Mouse (Mus musculus) kidney, postnatal 25 days (tissue): ENCODE results near the gene Ankmy2.
"Not testable (repeated sequence)": the region's sequence is repeated elsewhere in the genome, so short reads cannot be mapped to it uniquely, and the experiment has no call there.

ENCODE experiments used
- DNase-seq, 2 experiments: peaks; one replicate each; pipeline ENCODE4 v3.0.0; 2021; ENCODE audit warnings: mixed read lengths in 2 of 2

Ankmy2 gene

DNA sequence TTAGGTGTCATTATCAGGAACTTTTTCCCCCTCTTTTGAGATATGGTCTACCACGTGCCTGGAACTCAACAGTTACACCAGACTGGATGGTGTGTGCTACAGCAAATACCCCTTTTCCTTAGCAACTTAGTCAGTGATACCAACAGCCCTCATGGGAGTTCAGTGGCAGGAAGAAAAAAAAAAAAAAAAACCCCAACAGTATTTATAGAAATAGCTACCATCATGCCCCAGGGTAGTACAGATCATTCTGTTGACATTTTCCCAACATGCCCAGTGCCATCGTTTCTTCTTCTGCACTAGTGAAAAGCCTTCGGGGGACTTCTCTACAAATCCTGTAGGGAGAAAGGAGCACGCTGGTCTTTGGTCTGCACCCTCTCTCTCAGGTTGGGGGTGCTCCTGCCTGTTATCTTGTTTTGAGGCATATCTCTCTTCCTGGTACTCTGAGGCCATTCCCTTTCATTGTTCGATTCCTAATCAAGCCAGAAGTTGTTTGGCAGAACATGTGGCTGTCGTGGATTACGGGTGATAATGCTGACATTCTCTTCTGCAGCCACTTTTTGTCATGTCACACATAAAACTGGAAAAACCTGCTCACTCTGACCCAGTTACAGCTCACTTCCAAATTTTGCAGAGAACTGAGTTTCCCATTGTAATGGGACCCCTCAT, 7.3 kb downstream of the Ankmy2 start:
- no peak for DNase-seq

DNA sequence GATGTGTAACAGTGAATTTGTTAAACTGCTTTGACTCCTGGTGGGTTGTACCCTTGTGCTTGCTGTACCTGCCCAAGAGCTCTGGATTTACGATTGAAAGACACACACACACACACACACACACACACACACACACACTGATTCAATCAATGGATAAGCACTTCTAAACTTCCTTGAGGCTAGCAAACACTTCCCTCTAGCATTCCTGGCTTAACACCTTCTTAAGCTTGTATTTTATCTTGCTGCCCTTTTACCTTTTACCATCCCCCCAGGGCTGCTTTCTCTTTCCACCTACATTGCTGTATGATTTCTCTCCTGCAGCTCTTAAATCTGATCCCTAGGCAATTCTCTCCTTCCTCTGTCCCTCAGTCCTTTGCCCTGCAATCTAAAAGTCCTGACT, 8.4 kb downstream of the Ankmy2 start:
- DNase-seq = no peak

DNA sequence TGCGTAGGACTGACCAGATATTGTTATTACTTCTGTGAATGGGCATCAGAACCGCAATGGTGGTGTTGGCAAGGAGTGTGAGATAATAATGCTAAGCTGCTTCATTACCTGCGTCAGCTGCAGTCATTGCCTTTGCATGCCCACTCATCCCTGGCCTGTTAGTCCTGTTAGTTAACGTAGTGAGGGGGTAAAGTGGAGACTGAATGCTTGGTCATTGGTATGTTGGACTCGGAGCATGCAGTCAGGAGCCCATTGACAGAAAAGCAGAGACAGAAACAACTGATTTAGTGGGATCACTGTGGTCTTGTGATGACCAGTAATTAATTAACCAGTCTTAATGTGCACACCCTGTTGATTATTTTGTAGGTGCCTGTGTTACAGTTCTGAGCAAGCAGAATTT, 20.3 kb downstream of the Ankmy2 start:
- DNase-seq = no peak

DNA sequence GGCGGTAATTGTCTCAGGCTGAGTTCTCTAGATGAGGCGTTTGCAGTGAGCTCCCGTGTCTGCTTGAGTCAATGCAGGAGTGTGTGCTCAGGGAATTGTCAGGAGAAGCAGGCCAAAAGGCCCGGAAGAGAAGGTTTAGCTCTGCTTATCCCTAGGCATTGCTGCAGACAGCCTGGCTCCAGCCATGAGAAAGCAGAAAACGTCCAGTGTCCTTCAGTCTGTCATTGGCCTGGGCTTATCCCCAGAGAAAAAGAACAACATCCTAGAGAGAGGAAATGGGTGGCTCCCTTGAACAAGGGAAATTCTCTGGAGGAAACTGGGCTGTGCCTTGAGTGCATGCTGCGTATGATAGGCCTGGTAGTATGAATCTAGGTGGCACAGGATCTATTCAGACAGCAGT, 25.7 kb downstream of the Ankmy2 start:
- DNase-seq = peak; percentile 23 to 46

DNA sequence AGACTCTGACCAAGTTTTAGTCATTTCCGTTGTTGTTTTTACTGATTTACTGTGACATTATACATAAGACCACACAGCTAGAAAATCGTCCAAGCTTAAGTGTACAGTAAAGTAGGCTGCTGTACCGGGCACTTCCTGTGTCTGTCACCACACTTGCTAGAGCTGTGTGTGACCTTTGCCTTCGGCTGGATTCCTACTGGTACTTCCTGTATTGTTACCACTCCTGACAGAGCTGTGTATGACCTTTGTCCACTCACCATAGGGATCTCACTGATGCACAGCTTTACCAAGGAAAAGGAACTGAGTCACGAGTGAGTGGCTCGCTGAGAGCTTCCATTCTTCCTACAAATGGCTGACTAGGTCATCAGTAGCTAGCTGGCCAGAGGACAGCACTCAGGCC, 30.2 kb downstream of the Ankmy2 start:
- no peak for DNase-seq

DNA sequence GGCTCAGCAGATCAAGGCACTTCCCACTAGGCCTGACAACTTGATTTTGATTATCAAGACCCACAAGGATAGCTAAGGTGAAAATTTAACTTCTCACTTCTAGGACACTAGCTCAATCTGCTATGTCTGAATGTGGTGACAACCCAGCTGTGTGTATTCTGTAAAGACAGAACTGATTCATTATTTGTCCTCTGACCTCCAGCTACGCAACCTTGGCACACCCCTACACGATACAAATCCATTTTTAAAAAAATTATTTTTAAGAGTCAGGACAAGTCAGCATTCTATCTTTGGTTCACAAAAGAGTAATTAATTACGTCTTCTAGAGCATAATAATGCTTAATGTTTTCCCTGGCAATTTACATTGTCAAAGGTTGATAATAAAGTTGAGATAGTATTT, 32.7 kb downstream of the Ankmy2 start:
- no peak for DNase-seq

DNA sequence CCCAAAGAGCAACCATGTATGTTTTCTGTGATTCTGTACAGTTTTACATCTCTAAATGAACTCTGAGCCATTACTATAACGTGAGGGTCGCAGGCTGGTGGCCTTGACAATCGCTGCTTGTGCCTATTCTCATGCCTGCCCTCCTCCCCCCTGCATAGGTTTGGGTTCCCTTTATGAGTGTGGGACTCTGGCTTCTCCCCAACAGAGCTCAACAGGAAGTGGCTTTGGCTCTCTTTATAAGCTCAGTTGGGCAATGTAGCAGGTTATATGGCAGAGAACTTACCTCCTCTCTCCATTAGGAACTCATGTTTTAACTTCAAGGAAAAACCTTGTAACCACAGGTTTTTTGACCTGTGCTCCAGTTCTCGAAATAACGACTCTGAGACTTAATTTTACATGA, 33.4 kb downstream of the Ankmy2 start:
- no peak for DNase-seq

DNA sequence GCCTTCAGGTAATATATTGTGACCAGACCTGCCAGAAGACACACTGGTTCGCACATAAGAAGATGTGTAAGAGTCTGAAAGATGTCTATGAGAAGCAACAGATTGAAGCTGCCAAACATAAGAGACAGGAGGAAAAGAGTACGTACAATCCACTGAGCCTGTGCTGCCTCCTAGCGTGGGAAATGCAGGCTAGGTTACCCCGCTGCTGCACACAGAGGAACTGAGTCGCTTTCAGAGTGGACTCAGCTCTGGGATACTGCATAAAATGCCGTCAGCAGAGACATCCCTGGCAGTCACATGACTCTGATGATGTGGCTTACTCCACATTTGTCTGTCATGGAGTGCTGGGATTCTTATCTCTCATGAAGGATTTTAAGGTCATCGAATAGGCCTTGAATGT, 38.1 kb downstream of the Ankmy2 start:
- no peak for DNase-seq

DNA sequence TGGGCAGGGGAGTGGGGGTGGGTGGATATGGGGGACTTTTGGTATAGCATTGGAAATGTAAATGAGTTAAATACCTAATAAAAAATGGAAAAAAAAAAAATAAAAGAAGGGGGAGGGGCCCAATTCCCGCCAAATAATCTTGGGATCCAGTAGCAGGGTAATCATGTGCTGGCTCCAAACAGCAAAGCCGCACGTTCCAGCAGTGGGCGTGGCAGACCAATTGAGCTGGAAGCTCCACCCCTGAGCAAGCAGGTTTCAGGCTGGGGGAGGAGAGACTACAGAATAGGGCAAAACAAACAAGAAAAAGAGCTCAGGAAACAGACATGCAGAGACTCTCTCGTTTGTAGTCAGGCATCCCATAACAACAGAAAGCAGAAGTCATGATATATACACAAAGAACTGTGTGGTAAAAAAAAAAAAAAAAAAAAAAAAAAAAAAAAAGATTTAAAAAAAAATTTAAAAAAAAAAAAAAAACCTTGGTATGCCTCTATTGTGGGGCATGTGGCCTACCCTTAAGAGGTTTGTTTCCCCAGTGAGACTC, 48.7 kb downstream of the Ankmy2 start:
- DNase-seq = not testable (repeated sequence)

DNA sequence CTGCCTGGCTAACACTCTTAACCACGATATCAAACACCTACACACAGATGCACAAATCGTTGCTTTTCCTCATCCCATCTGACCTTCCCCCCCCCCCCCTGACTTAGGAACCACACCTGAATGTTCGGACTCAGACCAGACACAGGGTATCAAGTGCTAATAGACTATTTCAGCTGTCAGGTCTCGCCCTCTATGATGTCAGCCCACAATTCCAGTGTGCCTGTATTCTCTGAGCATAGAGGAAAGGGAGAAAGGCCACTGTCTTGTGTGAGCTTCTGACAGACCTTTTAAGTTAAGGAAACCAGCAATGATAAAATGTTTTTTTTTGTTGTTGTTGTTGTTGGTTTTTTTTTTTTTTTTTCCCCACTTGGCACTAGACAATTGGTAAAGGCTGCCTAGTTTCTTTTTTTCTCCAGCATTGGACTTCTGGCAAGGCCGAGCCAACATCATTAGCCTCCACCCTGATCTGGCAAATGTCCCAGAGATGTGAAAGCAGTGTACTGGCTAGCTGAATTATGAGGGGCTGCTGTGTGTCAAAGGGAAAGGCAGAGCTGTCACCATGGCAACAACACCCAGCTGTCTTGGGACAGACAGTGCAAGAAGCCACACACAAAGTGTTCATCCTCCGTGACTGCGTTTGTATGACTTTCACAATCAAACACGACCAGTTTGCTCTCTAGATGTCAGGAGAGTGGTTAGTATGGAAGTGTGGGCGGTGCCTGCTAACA, 50.3 kb downstream of the Ankmy2 start:
- peak; percentile 70 to 81 for DNase-seq

DNA sequence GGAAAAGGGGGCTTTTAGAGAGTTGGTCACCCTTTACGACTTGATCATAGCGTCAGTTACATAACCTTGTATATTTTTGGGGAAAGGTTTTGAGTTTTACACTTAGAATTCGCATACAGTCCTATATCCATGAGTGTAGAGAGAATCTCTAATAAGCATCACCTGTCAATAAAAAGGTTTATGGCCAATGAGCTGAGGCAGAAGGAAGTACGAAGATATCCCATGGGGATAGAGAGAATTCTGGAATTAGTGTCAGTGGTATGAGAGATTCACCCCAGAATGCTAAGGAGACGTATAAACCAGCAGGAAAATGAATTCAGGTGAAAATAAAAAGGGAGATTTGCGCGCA, 50.9 kb downstream of the Ankmy2 start:
- no peak for DNase-seq

DNA sequence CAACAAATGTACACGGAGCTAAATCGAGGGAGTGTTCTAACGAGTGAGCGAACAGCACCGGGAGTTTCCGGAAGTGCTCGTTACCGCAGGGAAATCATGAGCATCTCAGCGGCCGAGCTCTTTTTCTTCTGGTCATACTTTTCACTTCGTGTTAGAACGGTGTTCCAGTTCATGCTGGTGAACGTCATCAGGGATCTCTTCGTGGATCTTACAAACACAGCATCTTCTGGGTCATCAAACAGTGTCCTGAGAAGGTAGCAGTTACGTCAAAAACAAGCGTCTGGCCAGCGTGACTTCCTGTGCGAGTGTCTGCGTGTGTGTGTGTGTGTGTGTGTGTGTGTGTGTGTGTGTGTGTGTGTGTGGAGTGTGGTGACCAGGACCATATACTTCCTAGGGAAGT, 51.5 kb downstream of the Ankmy2 start:
- no peak for DNase-seq

DNA sequence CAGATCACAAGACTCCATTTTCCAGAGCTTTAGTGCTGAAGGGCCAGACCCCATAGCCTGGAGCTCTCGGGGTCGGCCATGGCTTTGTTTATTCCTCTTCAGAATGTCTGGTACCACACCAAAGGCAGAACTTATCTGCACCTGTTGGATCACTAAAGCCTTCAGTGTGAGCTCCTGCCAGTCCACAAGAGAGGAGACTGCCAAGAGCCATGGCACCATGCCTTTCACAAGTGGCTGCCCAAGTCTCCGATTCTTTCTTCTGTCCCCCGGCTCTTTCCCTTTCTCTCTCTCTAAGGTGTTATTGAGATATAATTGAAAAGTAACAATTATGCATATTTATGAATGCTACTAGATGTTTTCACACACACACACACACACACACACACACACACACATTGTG, 53.2 kb downstream of the Ankmy2 start:
- no peak for DNase-seq

DNA sequence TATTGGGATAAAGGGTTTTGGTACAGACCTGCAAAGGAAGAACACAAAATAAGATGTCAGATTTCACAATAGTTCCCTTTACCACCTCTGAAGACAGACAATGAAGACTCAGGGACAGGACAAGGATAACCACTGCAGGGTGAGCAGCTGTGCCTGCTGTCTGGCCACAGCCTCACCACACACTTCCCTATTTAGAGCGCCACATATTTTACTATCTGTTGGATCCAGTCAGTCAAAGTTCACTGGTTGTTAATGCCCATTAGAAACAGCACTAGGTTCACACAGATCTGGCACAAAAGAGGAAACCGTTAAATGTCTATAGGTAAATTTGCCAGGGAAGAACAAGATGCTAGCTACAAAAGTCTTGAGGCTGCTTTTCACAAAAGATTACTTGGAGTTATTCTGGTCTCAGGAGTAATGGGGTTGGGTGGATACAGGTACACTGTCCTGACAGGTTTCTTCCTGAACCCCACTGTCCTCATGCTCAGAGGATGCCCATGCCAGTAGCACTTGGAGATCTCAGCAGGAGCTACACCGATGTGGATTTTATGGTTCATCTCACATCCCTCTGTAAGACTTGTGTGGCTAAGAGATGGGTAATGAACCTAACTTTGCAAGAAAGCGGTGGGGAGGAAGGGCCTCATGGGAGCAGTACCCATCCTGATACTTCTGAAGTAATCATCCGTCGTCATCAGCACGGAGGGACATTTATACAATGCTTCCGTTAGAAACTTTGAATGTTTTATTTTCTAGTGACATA, 57.7 kb downstream of the Ankmy2 start:
- no peak for DNase-seq

DNA sequence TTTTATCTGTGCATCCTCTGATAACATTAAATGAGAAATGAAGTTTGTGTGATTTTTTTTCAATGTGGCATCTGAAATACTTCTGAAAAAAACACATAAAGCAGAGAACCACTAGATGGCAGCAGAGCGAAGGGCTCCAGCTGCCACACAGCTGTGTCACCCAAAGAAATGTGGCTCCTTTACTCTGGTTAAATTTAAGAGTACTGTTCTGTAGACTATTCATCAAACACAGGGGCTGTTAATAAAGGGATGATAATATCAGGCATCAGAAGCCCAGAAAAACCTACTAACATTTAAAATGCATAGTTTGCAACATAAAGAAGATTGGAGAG, 58.2 kb downstream of the Ankmy2 start:
- DNase-seq = peak; percentile 47 to 66

DNA sequence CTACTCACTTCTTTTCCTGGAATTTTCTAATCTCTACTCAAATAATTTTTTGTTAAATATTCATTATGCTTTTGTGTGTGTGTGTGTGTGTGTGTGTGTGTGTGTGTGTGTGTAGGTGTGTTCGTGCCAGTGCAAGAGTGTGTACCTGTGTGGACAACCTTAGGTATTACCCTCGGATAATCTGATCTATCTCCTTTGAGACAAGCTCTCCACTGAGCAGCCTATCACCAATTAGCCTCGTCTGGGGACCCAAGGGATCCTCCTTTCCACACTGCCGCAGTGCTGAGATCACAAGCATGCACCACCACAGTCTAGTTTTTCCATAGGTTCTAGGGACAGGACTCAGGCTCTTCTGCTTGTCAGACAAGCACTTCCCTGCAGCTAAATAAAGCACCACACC, 59.3 kb downstream of the Ankmy2 start:
- DNase-seq = no peak

DNA sequence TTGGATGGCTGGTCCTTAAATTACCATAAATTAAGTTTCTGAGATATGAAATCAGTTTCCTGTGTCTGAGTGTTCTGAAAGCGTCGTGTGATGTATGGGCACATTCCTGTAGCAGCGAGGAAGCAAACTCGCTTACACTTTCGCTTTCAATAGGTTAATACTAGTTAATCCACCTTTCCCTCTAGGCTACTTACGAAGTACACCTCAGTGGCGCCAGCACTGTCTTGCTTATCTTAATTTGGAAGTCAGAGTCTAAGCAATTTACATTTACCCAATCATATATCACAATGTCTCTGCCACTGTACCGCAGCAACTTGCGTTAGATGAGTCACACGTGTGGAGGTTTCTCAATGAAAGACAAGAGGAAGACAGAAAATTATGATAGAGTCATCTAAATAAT, 60.0 kb downstream of the Ankmy2 start:
- no peak for DNase-seq

DNA sequence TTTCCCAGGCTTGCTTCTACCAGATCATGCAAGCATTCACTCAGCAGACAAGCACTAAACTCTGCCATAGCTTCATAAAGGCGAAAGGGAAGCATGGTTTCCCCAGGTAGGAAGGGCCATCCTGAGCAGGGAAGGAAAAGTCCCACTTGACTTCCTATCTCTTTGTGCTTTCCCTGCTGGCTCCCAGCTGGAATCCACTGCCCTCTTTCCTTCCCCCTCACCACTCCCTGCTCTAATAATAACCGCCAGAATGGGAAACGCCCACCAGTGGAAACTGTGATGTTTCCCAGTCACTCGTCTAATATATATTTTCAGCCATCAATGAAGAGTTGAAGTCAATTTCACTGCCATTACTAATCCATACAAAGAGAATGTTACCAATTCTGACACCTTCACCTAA, 67.5 kb downstream of the Ankmy2 start:
- DNase-seq = no peak

DNA sequence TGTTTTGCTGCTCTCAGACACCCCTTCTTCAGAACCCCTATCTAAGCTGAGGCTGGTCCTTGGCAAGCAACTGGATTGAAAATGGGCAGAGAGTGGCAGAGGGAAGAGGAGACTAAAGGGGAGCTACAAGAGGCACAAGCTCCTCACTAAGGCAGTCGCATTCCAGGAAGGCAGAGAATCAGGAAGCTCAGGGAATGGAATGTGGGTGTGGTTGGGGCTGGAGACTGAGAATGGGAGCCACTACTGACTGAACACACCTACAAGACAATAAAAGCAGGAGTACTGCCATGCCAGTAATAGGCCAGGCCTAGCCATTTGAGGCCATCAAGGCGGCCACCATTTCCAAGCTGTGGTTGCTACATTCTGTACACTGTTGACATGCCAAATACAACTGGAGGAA, 74.5 kb downstream of the Ankmy2 start:
- no peak for DNase-seq

DNA sequence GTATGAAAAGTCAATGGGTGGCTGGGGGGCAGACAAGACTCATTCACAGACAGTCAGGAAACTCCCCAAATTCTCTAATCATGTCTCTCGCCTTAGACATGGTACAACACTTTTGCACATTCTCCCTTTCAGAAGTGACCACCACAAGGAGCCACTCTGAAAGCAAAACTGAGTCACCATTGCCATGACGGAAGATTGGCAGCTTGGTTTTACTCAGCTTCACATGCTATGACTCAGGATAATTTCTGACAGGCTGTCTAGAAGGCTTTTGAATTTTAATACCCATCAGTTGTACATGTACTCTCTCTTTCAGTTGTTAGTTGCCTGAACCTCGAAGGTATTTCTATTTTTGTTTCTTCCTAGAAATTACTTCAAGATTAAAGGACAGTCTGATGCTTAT, 84.3 kb downstream of the Ankmy2 start:
- DNase-seq = no peak
